Mouse (Mus musculus): ENCODE results near the gene Gjd3.

DNA sequence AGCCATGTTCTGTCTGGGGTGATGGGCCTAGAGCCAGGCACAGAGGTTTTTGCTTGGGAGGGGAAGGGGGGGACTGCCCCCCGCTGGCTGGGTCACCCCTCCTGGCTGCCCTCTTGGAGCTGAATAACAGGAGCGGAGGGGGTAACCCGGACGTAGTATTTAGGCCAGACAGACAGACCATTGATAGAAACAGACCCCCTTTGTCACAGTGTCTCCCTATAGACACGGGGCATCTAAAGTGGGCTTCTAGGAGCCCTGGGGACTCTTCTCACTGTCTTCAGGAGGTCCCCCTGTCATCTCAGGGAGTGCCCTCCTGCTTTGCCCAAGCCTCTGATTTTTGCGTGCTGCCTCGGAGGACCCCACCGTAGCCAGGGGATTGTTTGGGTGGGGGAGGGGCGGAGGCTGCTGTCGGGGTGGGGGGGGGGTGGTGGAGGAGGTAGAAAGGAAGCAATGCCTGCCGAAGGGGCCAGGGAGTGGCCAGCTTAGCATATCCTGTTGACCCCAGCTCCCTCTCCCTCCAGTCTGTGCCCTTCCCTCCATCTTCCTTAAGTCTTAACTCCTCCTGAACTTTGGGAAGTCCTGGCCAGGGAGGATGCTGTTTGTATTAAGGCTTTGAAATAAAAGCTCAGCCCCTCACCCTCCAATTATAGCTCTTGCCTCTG is 17.3 kb downstream of the Gjd3 start:
- TF ChIP-seq CTCF (IDR thresholded peaks at IDR 0.05 in 2 of 3, conservative IDR thresholded peaks at IDR 0.05 in 1 of 3; ENCODE audit: control insufficient read depth in 1 of 3, insufficient read depth in 1 of 3, low read depth in 2 of 3, low read length in 3 of 3, poor library complexity in 1 of 3, severe bottlenecking in 1 of 3): no peak
- TF ChIP-seq GATA1 (IDR thresholded peaks at IDR 0.05; ENCODE audit: low read depth, low read length): no peak
- no peak for TF ChIP-seq RAD21 (IDR thresholded peaks at IDR 0.05; ENCODE audit: low read depth, low read length)
- no peak for TF ChIP-seq POLR2A (IDR thresholded peaks at IDR 0.05; ENCODE audit: control insufficient read depth in 1 of 2, insufficient read depth in 1 of 2, low read depth in 1 of 2, low read length in 2 of 2, poor library complexity in 1 of 2)
- TF ChIP-seq EP300 (IDR thresholded peaks at IDR 0.05; ENCODE audit: low read depth in 1 of 2, low read length in 2 of 2): no peak

All from MEL (cell line).